Mouse (Mus musculus) small intestine, adult 2 months (tissue): ENCODE data around the gene Nes.

Experiments used
- CTCF ChIP-seq: fragments of 200-500 bp; IDR thresholded peaks from 2 replicates; pipeline ENCODE4 v1.5.1; 2012; ENCODE audit warnings: low read depth, mild to moderate bottlenecking, control low read depth, inconsistent platforms, low read length, moderate library complexity, mixed read lengths; ENCODE audit not compliant: insufficient replicate concordance, insufficient read length; ENCODE audit errors: extremely low read depth
- POLR2A ChIP-seq: fragments of 200-500 bp; IDR thresholded peaks from 2 replicates; pipeline ENCODE4 v1.6.1; 2012; ENCODE audit warnings: low read depth, mild to moderate bottlenecking, control low read depth, inconsistent platforms, low read length, moderate library complexity

GRCm38 (mm10) chr3:87973593-87974380 lies 2.9 kb downstream of the Nes start:
- TF ChIP-seq POLR2A (no peak), CTCF (no peak)
